Mouse (Mus musculus) cerebellum, adult 2 months (tissue): ENCODE measurements around the gene Pla2g4a.

Source experiments
- CTCF ChIP-seq: fragments of 200-500 bp; IDR thresholded peaks from 2 replicates; pipeline ENCODE4 v1.5.1; 2011; ENCODE audit warnings: low read depth, mild to moderate bottlenecking, control low read depth, low read length, moderate library complexity, borderline replicate concordance; ENCODE audit not compliant: insufficient read depth
- POLR2A ChIP-seq: fragments of 200-500 bp; IDR thresholded peaks from 2 replicates; pipeline ENCODE4 v1.6.1; 2011; ENCODE audit warnings: low read length, control low read depth, borderline replicate concordance; ENCODE audit not compliant: insufficient read depth

- TF ChIP-seq POLR2A (no peak), CTCF (no peak)
Measured at GRCm38 (mm10) chr1:149946993-149947392, 14.1 kb downstream of the Pla2g4a start.
